Mouse (Mus musculus): ENCODE data around the gene Pelp1.
A peak's percentile ranks its signal among the peaks of the same experiment; 100 is the strongest.

DNA sequence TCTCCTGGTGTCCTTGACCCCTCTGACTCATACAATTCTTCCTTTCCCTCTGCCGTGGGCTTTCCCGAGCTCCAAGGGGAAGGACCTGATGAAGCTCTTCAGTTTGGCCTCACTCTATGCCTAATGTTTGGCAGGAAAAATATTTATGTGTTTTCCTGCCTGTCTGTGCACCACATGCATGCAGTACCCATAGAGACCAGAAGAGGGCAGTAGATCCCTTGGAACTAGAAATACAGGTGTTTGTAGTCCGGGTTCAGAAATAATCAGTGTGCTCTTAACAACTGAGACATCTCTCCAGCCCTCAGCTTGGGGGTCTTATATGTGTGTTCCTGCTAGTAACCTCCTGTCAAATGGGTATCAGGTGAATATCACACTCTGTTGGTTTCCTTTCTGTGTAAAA, 4.1 kb upstream of the Pelp1 start:
- TF ChIP-seq CTCF (IDR thresholded peaks at IDR 0.05; ENCODE audit: low read depth): peak; percentile 90
- TF ChIP-seq EP300 (IDR thresholded peaks at IDR 0.05; ENCODE audit: low read depth): no peak

All from liver, embryonic 14.5 days (tissue).